Mouse (Mus musculus) ES-E14 (cell line): ENCODE data around the gene Lipc. TPM values are rescaled to one million over a fixed set of nuclear protein-coding genes. Genes with fewer than 3 reads are reported as not detected.

Experiments used
- DNase-seq: peaks from one replicate; pipeline ENCODE4 v3.0.0-alpha.2; 2013; ENCODE audit warnings: low read depth, low spot score
- H3K27ac ChIP-seq: 2 replicates; pipeline ENCODE4 v1.5.1; 2012; ENCODE audit warnings: low read depth, mild to moderate bottlenecking, low read length, moderate library complexity, mixed read lengths; ENCODE audit not compliant: poor library complexity, insufficient read depth, severe bottlenecking
- H3K36me3 ChIP-seq: 2 replicates; pipeline ENCODE4 v1.6.1; 2012; ENCODE audit warnings: mild to moderate bottlenecking, low read length, moderate library complexity, mixed read lengths; ENCODE audit not compliant: control insufficient read depth, poor library complexity, insufficient read depth, severe bottlenecking
- H3K4me1 ChIP-seq, 2 experiments: fragments of 150-350 bp in 1 of 2; sonication (generic) in 1 of 2; 2 replicates each; pipeline ENCODE4 v1.6.1; 2012; ENCODE audit warnings: low read length in 2 of 2, mild to moderate bottlenecking in 1 of 2, mixed read lengths in 1 of 2; ENCODE audit not compliant: control insufficient read depth in 2 of 2, insufficient read depth in 2 of 2, poor library complexity in 1 of 2
- H3K4me3 ChIP-seq, 2 experiments: fragments of 150-350 bp in 1 of 2; sonication (generic) in 1 of 2; 2 replicates each; pipeline ENCODE4 v1.5.1; 2012; ENCODE audit warnings: low read length in 2 of 2, low read depth in 1 of 2, mild to moderate bottlenecking in 1 of 2, mixed read lengths in 1 of 2; ENCODE audit not compliant: insufficient read depth in 1 of 2, poor library complexity in 1 of 2, severe bottlenecking in 1 of 2
- H3K9ac ChIP-seq: 2 replicates; pipeline ENCODE4 v1.6.1; 2012; ENCODE audit warnings: low read depth, mild to moderate bottlenecking, low read length, mixed read lengths; ENCODE audit not compliant: poor library complexity, insufficient read depth, severe bottlenecking
- H3K9me3 ChIP-seq: fragments of 150-350 bp; sonication (generic); 2 replicates; pipeline ENCODE4 v1.6.1; 2012; ENCODE audit warnings: low read depth, mild to moderate bottlenecking, low read length; ENCODE audit not compliant: control insufficient read depth, insufficient read depth
- CHD2 ChIP-seq: IDR thresholded peaks from 2 replicates; pipeline ENCODE4 v1.6.1; 2014; ENCODE audit warnings: mild to moderate bottlenecking, low read depth, low read length, inconsistent platforms
- HCFC1 ChIP-seq: IDR thresholded peaks from 2 replicates; pipeline ENCODE4 v1.6.1; 2012; ENCODE audit warnings: low read length, inconsistent platforms, borderline replicate concordance; ENCODE audit not compliant: insufficient read depth
- MAFK ChIP-seq: IDR thresholded peaks from 2 replicates; pipeline ENCODE4 v1.6.1; 2014; ENCODE audit warnings: mild to moderate bottlenecking, low read depth, low read length, inconsistent platforms; ENCODE audit not compliant: insufficient read depth
- ZC3H11A ChIP-seq: IDR thresholded peaks from 2 replicates; pipeline ENCODE4 v1.6.1; 2012; ENCODE audit warnings: low read depth, mild to moderate bottlenecking, inconsistent platforms, low read length, borderline replicate concordance
- ZNF384 ChIP-seq: IDR thresholded peaks from 2 replicates; pipeline ENCODE4 v1.6.1; 2012; ENCODE audit warnings: low read depth, low read length, inconsistent platforms
- in situ Hi-C, 2 experiments: fragments of 600-800 bp; cut with MboI; formaldehyde crosslinking; loops; one replicate each; pipeline ENCODE4 v1.15.1; 2025; ENCODE audit warnings: low sequenced_read_pairs in 2 of 2, inconsistent platforms in 1 of 2; ENCODE audit not compliant: unreplicated experiment in 2 of 2
- total RNA-seq: library from RNA; depleted of rRNA; stranded (reverse); fragments of 300-350 nt; gene quantifications from 2 replicates; pipeline ENCODE4 v1.2.3, GENCODE M21; 2012

Gene Lipc
- total RNA-seq, 1 experiment, result 0.36 TPM

DNA sequence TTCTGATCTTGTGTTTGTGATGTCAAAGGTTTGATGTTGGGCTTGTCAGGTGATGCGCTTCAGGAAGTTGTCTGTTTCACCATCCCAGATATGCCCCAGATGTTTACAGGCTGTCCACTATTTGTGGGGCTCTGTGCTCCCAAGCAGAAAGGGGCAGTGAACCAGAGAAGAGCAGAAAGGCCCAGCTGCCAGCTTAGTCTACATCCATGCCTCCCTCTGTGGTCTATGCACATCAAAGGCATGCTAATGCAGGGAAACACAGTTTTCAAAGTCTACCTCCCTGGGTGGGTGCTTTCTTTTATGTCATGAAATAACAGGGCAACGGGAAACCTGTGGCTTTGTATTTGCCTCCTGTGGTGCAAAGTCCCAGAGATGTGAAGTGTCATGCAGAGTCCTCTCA is 35.2 kb upstream of the Lipc start:
- no peak for TF ChIP-seq ZC3H11A
- TF ChIP-seq MAFK, result no peak
- no peak for TF ChIP-seq ZNF384
- no peak for TF ChIP-seq HCFC1
- no peak for TF ChIP-seq CHD2
- Histone ChIP-seq H3K4me3 (no peak overlapping the region), H3K36me3 (no peaks in the 10 kb centered on the region), H3K27ac (no peak overlapping the region), H3K4me1 (no peaks in the 10 kb centered on the region), H3K9me3 (no peaks in the 10 kb centered on the region), H3K9ac (no peak overlapping the region)
- in situ Hi-C loops, result no loop called here
- peak; percentile 50 for DNase-seq

DNA sequence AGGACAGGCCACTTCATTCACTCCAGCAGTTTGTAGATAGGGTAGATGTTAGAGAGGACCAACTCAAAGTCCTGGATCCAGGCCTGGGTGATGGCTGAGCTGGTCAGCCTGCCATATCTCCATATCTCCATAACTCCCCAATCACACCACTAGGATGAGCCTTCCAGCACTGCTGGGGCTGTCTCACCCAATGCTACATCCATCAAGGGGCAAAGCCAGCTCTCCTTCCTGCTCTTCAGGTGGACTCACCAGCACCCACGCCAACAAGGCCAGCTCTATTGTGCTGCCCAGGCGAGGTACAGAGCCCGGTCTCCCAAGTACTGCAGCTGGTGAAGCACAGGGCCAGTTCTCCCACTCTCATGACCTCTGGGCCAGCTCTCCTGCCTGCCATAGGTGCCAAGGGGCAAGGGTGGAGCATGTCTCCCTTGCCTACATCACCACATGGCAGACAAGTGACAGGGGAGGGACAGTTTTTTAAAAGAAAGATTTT is 31.0 kb upstream of the Lipc start:
- TF ChIP-seq ZNF384, result no peak
- no peaks in the 10 kb centered on the region for H3K4me1 ChIP-seq
- in situ Hi-C loops, result no loop called here
- H3K4me3 ChIP-seq, result no peak overlapping the region
- H3K36me3 ChIP-seq, result no peaks in the 10 kb centered on the region
- H3K9me3 ChIP-seq, result no peaks in the 10 kb centered on the region
- no peak overlapping the region for H3K27ac ChIP-seq
- H3K9ac ChIP-seq, result no peak overlapping the region
- DNase-seq, result no peak

DNA sequence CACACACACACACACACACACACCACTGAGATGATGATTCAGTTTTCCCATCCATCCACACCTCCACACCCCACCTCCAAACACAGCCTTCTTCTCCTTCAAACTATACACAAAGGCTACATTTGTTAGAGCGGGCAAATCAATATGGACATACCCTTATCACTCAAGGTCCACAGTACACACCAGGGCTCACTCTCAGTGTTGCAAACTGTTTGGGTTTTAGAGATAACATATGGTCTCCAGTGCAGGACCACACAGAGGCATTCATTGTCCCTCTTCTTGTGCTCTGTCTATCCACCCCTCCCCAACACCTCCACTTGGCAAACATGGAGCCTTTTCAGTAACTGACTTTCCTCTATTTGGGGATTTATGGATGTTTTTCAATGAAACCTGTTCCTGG is 29.7 kb upstream of the Lipc start:
- in situ Hi-C loops, result no loop called here
- TF ChIP-seq ZC3H11A (no peak), MAFK (no peak), ZNF384 (no peak), CHD2 (no peak), HCFC1 (no peak)
- no peak overlapping the region for H3K4me3 ChIP-seq

DNA sequence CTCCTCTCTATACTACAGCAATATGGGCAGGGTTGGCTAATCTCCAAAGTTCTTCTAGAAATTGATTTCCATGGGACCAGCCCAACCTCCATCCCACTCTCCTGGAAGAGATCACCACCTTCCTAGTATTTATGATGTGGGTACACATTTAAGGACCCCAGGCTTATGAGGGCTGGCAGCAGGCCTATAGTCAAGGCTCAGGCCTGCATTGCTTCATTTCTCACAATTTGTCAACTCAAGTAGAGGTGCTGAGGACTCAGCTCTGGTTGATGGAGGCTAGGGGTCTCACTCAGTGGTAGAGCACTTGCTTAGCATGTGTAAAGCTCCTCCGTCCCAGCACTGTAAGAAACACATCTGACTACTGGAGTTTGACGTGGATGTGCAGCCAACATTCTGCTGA is 27.6 kb upstream of the Lipc start:
- DNase-seq, result no peak
- Histone ChIP-seq H3K9me3 (no peaks in the 10 kb centered on the region), H3K4me1 (no peaks in the 10 kb centered on the region), H3K9ac (no peak overlapping the region), H3K4me3 (no peak overlapping the region), H3K36me3 (no peaks in the 10 kb centered on the region), H3K27ac (no peak overlapping the region)
- in situ Hi-C loops, result no loop called here
- no peak for TF ChIP-seq CHD2

More for the DNA sequence above, 29.7 kb upstream of the Lipc start:
- DNase-seq, result no peak
- no peaks in the 10 kb centered on the region for H3K36me3 ChIP-seq
- H3K4me1 ChIP-seq, result no peaks in the 10 kb centered on the region
- no peak overlapping the region for H3K27ac ChIP-seq
- no peak overlapping the region for H3K9ac ChIP-seq
- H3K9me3 ChIP-seq, result no peaks in the 10 kb centered on the region

DNA sequence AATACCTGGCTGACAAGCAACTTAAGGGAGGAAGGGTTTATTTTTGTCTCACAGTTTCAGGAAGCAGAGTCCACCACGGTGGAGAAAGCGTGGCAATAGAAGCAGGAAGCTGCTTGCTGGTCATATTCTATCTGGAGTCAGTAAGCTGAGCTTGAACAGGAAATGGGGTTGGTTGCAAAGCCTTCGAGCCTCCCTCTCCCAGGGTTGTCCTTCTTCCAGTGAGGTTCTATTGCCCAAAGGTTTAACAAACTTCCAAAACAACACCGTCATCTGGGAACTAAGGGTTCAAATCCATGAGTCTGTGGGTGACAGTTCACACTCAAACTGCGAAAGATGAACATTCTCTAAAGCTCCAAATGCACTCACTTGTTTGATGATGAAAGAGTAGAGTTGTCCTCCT is 27.1 kb upstream of the Lipc start:
- DNase-seq, result no peak
- H3K9me3 ChIP-seq, result no peaks in the 10 kb centered on the region
- H3K4me3 ChIP-seq, result no peak overlapping the region
- TF ChIP-seq ZNF384, result no peak
- TF ChIP-seq MAFK, result no peak
- no peak for TF ChIP-seq ZC3H11A
- no peak for TF ChIP-seq CHD2
- no peak for TF ChIP-seq HCFC1
- no peaks in the 10 kb centered on the region for H3K36me3 ChIP-seq
- H3K9ac ChIP-seq, result no peak overlapping the region
- in situ Hi-C loops, result no loop called here
- no peaks in the 10 kb centered on the region for H3K4me1 ChIP-seq
- H3K27ac ChIP-seq, result no peak overlapping the region
